In the genomic region with DNA sequence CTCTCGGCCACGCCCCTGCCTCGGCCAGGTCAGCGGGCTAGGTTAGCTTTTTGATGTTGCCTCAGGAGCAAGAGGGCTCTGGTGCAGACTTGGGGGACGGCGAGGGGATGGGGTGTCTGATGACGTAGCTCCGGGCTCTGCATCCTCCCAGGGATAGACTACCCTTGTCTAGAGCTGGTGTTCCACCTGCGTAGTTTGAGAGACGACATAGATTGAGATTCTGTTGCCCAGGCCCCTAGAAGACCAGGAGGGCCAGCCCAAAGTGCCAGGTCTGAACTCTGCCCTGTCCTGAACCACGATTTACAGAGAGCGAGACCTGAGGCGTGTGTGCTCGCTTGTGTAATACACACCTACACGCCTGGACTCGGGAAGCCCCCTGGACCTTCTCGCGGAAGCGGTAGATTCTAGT, we compare ENCODE assay signal across 8 mouse cellular contexts. TPM values are rescaled to one million over a fixed set of nuclear protein-coding genes. Genes with fewer than 3 reads are reported as not detected.
DNase-seq lines count a peak whose midpoint lies in the region; ATAC-seq and TF ChIP-seq lines count a peak whose summit lies in the region.

No protein-coding gene starts in this region.

- TF ChIP-seq CTCF in E14TG2a.4 (conservative IDR thresholded peaks at IDR 0.05; ENCODE audit: low read length), result no peak

- peak overlapping the region; percentile 64 for H3K9ac ChIP-seq in forebrain, embryonic 16.5 days (replicated peaks; ENCODE audit: low read depth, low read length)
- peak overlapping the region; percentile 62 for H3K9ac ChIP-seq in liver, embryonic 16.5 days (ENCODE audit: low read depth, low read length)

- H3K4me1 ChIP-seq in E14TG2a.4 (replicated peaks; ENCODE audit: low read depth, low read length), result peaks cover 17% of the 10 kb centered on the region
- H3K4me1 ChIP-seq in forebrain, embryonic 16.5 days (replicated peaks; ENCODE audit: control insufficient read depth, insufficient read depth, low read length), result peaks cover 6% of the 10 kb centered on the region; the same call in 1 of the 2 replicates
- H3K4me1 ChIP-seq in liver, embryonic 16.5 days (ENCODE audit: control insufficient read depth, low read depth, low read length), result peaks cover 31% of the 10 kb centered on the region

- peak overlapping the region; percentile 62 for H3K4me3 ChIP-seq in E14TG2a.4 (replicated peaks; ENCODE audit: low read length)
- H3K4me3 ChIP-seq in forebrain, embryonic 16.5 days (replicated peaks; ENCODE audit: low read length), result peak overlapping the region; percentile 96
- H3K4me3 ChIP-seq in liver, embryonic 16.5 days (ENCODE audit: low read depth, low read length), result peak overlapping the region; percentile 95

- H3K36me3 ChIP-seq in E14TG2a.4 (ENCODE audit: insufficient read depth, low read length), result no peaks in the 10 kb centered on the region
- H3K36me3 ChIP-seq in forebrain, embryonic 16.5 days (ENCODE audit: control insufficient read depth, insufficient read depth), result no peaks in the 10 kb centered on the region
- no peaks in the 10 kb centered on the region for H3K36me3 ChIP-seq in liver, embryonic 16.5 days (ENCODE audit: control insufficient read depth, insufficient read depth)

- DNase-seq in heart, adult 8-10 months (ENCODE audit: low spot score), result peak; percentile 9
- DNase-seq in heart, postnatal 10 days, result no peak
- no peak for DNase-seq in urinary bladder, postnatal 36 days (ENCODE audit: low spot score in 2 of 2)
- no peak for DNase-seq in embryo, embryonic 11 days
- no peak for DNase-seq in cerebellum, adult 18-20 months

- H3K4me2 ChIP-seq in forebrain, embryonic 16.5 days (ENCODE audit: low read length), result peak overlapping the region; percentile 97
- peak overlapping the region; percentile 85 for H3K4me2 ChIP-seq in liver, embryonic 16.5 days (ENCODE audit: low read depth, low read length)

- intact Hi-C loops in heart, postnatal 10 days (cut with DNase I), result loop anchor here (5.0 kb wide), 1 partner anchor 57 kb away; no protein-coding TSS in a partner anchor

- no peak overlapping the region for H3K27ac ChIP-seq in forebrain, embryonic 16.5 days (ENCODE audit: low read length)
- peak overlapping the region; percentile 65 for H3K27ac ChIP-seq in liver, embryonic 16.5 days (ENCODE audit: low read length)

- H3K27me3 ChIP-seq in E14TG2a.4 (ENCODE audit: insufficient read depth, low read length), result no peaks in the 10 kb centered on the region
- no peaks in the 10 kb centered on the region for H3K27me3 ChIP-seq in forebrain, embryonic 16.5 days (replicated peaks; ENCODE audit: control insufficient read depth, insufficient read depth, low read length)
- H3K27me3 ChIP-seq in liver, embryonic 16.5 days (ENCODE audit: control insufficient read depth, insufficient read depth, low read depth, low read length), result no peaks in the 10 kb centered on the region

- peak; percentile 90 for ATAC-seq in forebrain, embryonic 16.5 days
- ATAC-seq in liver, embryonic 16.5 days (ENCODE audit: low read depth), result peak; percentile 32

- WGBS in forebrain, embryonic 16.5 days, result 4% methylated on average over 19 of the region's 19 CpGs
- 13% methylated on average over 19 of the region's 19 CpGs for whole genome bisulfite sequencing in liver, embryonic 16.5 days (ENCODE audit: insufficient replicate concordance)

- peaks cover 9% of the 10 kb centered on the region for H3K9me3 ChIP-seq in E14TG2a.4 (ENCODE audit: low read length)
- H3K9me3 ChIP-seq in forebrain, embryonic 16.5 days (ENCODE audit: control insufficient read depth, low read length), result no peaks in the 10 kb centered on the region
- H3K9me3 ChIP-seq in liver, embryonic 16.5 days (replicated peaks; ENCODE audit: control insufficient read depth, low read length), result no peaks in the 10 kb centered on the region

RNA-seq across cellular contexts. Expression of gene Zfand6, which starts 0.3 kb away (rescaled TPM):
- 100 to 1,000 TPM in 1 of 4 experiments, 10 to 100 TPM in 3; 82.5 to 102 (median 85.4) TPM for total RNA-seq in heart, adult 8-10 months (2022)
- total RNA-seq in heart, postnatal 10 days (2021), result 100 to 1,000 TPM in 1 of 2 experiments, 10 to 100 TPM in 1; 97.7 to 103 TPM
- 195 and 198 TPM in 2 replicates for polyA plus RNA-seq in forebrain, embryonic 16.5 days (2015; fragmentation: Nextera tagmentation; extraction: Ambion mirVana)
- polyA plus RNA-seq in liver, embryonic 16.5 days (2015; fragmentation: Nextera tagmentation; extraction: Ambion mirVana), result 154 and 157 TPM in 2 replicates
